ENCODE assay signal across 20 mouse cellular contexts in genomic region chr4:44569138-44569537, GRCm38 (mm10).
DNase-seq lines count a peak whose midpoint lies in the region; ATAC-seq lines count a peak whose summit lies in the region.
"Had no signal": no experiment of that assay in that cellular context is flagged by ENCODE, and none has a peak within 500 bp of the region (broad histone marks: within the 10 kb centered on the region; RNA-seq: fewer than 3 reads in every experiment).

No protein-coding gene starts in this region.

- H3K4me2 ChIP-seq in lung, embryonic 16.5 days (ENCODE audit: low read depth, low read length) = no peak overlapping the region
- H3K4me2 ChIP-seq: embryonic facial prominence, embryonic 13.5 days; embryonic facial prominence, embryonic 15.5 days; forebrain, embryonic 12.5 days had no signal

- H3K4me1 ChIP-seq in lung, embryonic 16.5 days (replicated peaks; ENCODE audit: control insufficient read depth, insufficient read depth, low read length) = no peaks in the 10 kb centered on the region
- H3K4me1 ChIP-seq: embryonic facial prominence, embryonic 13.5 days; embryonic facial prominence, embryonic 15.5 days; forebrain, embryonic 12.5 days had no signal

- no peak overlapping the region for H3K9ac ChIP-seq in lung, embryonic 16.5 days (ENCODE audit: low read length)
- H3K9ac ChIP-seq: embryonic facial prominence, embryonic 13.5 days; embryonic facial prominence, embryonic 15.5 days; forebrain, embryonic 12.5 days had no signal

- no peak overlapping the region for H3K4me3 ChIP-seq in lung, embryonic 16.5 days (ENCODE audit: low read length)
- H3K4me3 ChIP-seq: embryonic facial prominence, embryonic 13.5 days; embryonic facial prominence, embryonic 15.5 days; erythroblast, embryonic 14.5 days; forebrain, embryonic 10.5 days; forebrain, embryonic 12.5 days had no signal

- peak; percentile 62; the same call in 1 of the 2 replicates for ATAC-seq in lung, embryonic 16.5 days (ENCODE audit: low read depth)
- ATAC-seq: activated CD4-positive, CD25-positive, alpha-beta regulatory T cell, adult 4 months; CD4-positive, CD25-positive, alpha-beta regulatory T cell, adult 4 months; forebrain, embryonic 14.5 days; Patski had no signal

- no peak for DNase-seq in lung, postnatal 14 days
- peak; percentile 31 for DNase-seq in lung, postnatal 10 days
- peak; percentile 38 for DNase-seq in lung, postnatal 36 days
- no peak for DNase-seq in thymus, postnatal 10 days (ENCODE audit: low spot score in 2 of 2)
- DNase-seq: adrenal gland, adult 8-10 months; adrenal gland, postnatal 36 days; B cell, adult 2 months; embryo, embryonic 11 days had no signal

- WGBS in lung, embryonic 16.5 days = 58% methylated on average over 10 of the region's 10 CpGs

- H3K36me3 ChIP-seq in lung, embryonic 16.5 days (ENCODE audit: control insufficient read depth, insufficient read depth, low read length) = no peaks in the 10 kb centered on the region
- H3K36me3 ChIP-seq: embryonic facial prominence, embryonic 13.5 days; embryonic facial prominence, embryonic 15.5 days; forebrain, embryonic 10.5 days; forebrain, embryonic 12.5 days; G1E had no signal

- H3K27me3 ChIP-seq in lung, embryonic 16.5 days (ENCODE audit: control insufficient read depth, insufficient read depth, low read depth, low read length) = peaks cover 8% of the 10 kb centered on the region
- H3K27me3 ChIP-seq: CH12.LX had no signal

- H3K9me3 ChIP-seq in lung, embryonic 16.5 days (ENCODE audit: control insufficient read depth, low read length) = no peaks in the 10 kb centered on the region
- H3K9me3 ChIP-seq: embryonic facial prominence, embryonic 13.5 days; embryonic facial prominence, embryonic 15.5 days; forebrain, embryonic 10.5 days; forebrain, embryonic 12.5 days; G1E had no signal

- no peak overlapping the region for H3K27ac ChIP-seq in lung, embryonic 16.5 days (ENCODE audit: low read length)
- H3K27ac ChIP-seq: embryonic facial prominence, embryonic 13.5 days; embryonic facial prominence, embryonic 15.5 days; forebrain, embryonic 10.5 days; forebrain, embryonic 12.5 days had no signal

Comparison
In these comparisons a context has a peak if more than half of its experiments do, and no peak if none do; other contexts are left out.
1. DNase-seq: peak in lung, postnatal 10 days (single experiment) and lung, postnatal 36 days (single experiment); none in lung, postnatal 14 days (single experiment) and thymus, postnatal 10 days (0 of 2).